Mouse (Mus musculus) right cerebral cortex, postnatal 25 days (tissue): Measurements from ENCODE around the gene Oxnad1.

Experiments used
- DNase-seq: peaks from one replicate; pipeline ENCODE4 v3.0.0; 2022

Oxnad1 gene

GRCm38 (mm10) chr14:32145809-32146511, 60.8 kb downstream of the Oxnad1 start:
- DNase-seq: no peak

- no peak for DNase-seq
Observed at GRCm38 (mm10) chr14:32146578-32146977, 61.4 kb downstream of the Oxnad1 start.

GRCm38 (mm10) chr14:32150872-32151271, 65.7 kb downstream of the Oxnad1 start:
- DNase-seq: no peak

- no peak for DNase-seq
Observed at GRCm38 (mm10) chr14:32152243-32152965, 67.2 kb downstream of the Oxnad1 start.
